Mouse (Mus musculus): ENCODE measurements around the gene Tnf. TPM values are rescaled to one million over a fixed set of nuclear protein-coding genes. Genes with fewer than 3 reads are reported as not detected.
A peak's percentile ranks its signal among the peaks of the same experiment; 100 is the strongest.
"Not testable (repeated sequence)": the region's sequence is repeated elsewhere in the genome, so short reads cannot be mapped to it uniquely, and the experiment has no call there.

The Tnf gene
- total RNA-seq, 2 experiments from 2014 or later, result 16.4 to 18.6 TPM

GRCm38 (mm10) chr17:35234903-35235302 is 33.1 kb upstream of the Tnf start:
- ATAC-seq (replicated peaks; ENCODE audit: poor library complexity), result no peak

- not testable (repeated sequence) for ATAC-seq (replicated peaks; ENCODE audit: poor library complexity)
These were observed 32.3 kb upstream of the Tnf start for GRCm38 (mm10) chr17:35234090-35234489.

DNA sequence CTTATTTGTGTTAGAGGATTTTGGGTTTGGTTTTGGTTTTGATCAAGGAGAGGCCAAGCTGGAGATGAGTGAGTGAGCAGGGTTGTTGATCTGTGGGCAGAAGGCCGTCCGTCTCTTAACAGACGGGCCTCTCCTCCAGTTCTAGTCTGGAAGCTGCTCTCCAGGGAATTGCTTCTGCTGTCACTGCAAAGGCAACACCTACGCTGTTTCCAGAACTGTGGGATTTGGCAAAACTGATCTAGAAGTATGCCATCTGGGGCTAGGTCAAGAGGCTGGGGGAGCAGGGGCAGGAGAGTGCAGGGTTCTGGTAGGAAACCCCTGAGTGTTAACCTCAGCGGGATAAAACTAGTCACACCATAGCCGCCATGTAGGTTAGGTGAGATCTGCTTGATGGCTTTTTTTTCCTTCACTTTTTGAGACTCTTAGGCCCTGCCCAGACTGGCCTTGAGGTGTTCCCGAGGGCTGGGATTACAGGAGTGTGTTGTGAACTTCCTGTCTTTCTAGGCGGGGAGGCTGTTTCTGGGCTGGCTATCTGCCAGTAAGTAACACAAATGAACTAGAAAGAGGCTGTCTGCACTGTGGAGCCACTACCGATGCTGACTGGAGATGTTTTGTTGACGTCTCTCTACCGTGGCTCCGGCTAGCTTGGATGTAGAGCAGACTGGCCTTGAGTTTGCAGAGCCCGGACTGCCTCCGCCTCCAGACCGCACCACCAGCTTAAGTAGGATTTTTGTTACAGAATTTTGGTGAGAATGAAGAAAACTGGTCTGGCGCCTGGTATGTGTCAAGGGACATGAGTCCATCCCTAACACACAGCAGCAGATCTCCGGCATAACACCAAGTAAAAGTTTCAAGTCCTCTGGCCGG is 31.5 kb upstream of the Tnf start, which contains the start of gene Atp6v1g2:
Gene Atp6v1g2, plus strand, starts transcription at position 547 of the 867 bp plus-strand sequence.
- no peak for ATAC-seq (replicated peaks; ENCODE audit: poor library complexity)

GRCm38 (mm10) chr17:35232659-35233058 is 30.9 kb upstream of the Tnf start:
- no peak for ATAC-seq (replicated peaks; ENCODE audit: poor library complexity)

- peak; percentile 32 for ATAC-seq (replicated peaks; ENCODE audit: poor library complexity)
These were observed 30.2 kb upstream of the Tnf start for GRCm38 (mm10) chr17:35232043-35232442.

GRCm38 (mm10) chr17:35231022-35231421 is 29.2 kb upstream of the Tnf start:
- ATAC-seq (replicated peaks; ENCODE audit: poor library complexity), result peak; percentile 32

- no peak for ATAC-seq (replicated peaks; ENCODE audit: poor library complexity)
These were observed 24.8 kb upstream of the Tnf start for GRCm38 (mm10) chr17:35226561-35227046.

GRCm38 (mm10) chr17:35225456-35225855 is 23.6 kb upstream of the Tnf start:
- ATAC-seq (replicated peaks; ENCODE audit: poor library complexity), result no peak

GRCm38 (mm10) chr17:35224641-35225040 is 22.8 kb upstream of the Tnf start:
- no peak for ATAC-seq (replicated peaks; ENCODE audit: poor library complexity)

DNA sequence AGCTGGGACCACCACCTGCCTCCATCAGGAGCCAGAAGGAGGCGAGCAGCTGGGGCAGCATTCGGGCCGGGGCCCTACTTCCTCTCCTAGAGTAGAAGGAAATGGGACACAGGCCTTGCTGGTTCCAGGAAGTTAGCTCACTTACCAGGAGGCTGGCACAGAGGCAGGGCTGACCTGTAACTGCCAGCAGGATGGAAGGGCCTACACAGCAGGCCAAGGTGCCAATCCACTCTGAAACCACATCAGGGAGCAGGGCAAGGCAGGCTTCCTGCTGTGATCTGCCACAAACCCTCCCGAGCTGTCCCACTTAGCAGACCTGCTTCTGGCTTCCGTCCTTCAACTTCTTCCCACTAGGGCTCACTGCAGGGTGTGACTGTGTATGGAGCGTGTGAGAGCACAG is 20.5 kb upstream of the Tnf start:
- ATAC-seq (replicated peaks; ENCODE audit: poor library complexity), result peak; percentile 49

- ATAC-seq (replicated peaks; ENCODE audit: poor library complexity), result peak; percentile 12; the same call in 1 of the 2 replicates
These were observed 18.5 kb upstream of the Tnf start, which contains the start of gene Gm16181 for GRCm38 (mm10) chr17:35220156-35220952. Gene Gm16181, plus strand, starts transcription at chr17:35220834.

DNA sequence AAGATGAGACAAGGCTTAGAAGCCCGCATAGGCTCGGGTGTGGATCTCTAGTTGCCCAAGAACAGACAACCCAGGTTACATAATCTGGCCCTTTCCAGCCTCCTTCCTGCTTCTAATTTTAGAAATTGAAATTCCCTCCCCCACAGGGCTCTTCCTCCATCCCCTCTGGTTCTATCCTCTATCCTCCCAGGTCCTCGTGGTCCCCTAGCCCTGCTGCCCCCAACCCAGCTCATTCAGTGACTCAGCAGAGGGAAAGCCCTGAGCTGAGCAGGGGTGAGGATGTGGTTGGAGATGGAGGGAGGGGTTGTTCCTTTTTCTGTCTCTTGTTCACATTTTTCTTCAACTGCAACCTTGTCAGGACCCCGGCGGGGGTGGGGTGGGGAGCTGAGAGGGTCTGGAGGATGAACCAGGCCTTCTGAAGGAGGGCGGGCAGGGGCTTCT is 17.8 kb upstream of the Tnf start:
- ATAC-seq (replicated peaks; ENCODE audit: poor library complexity), result peak; percentile 71

- peak; percentile 38 for ATAC-seq (replicated peaks; ENCODE audit: poor library complexity)
These were observed 16.8 kb upstream of the Tnf start for GRCm38 (mm10) chr17:35218516-35219193.

DNA sequence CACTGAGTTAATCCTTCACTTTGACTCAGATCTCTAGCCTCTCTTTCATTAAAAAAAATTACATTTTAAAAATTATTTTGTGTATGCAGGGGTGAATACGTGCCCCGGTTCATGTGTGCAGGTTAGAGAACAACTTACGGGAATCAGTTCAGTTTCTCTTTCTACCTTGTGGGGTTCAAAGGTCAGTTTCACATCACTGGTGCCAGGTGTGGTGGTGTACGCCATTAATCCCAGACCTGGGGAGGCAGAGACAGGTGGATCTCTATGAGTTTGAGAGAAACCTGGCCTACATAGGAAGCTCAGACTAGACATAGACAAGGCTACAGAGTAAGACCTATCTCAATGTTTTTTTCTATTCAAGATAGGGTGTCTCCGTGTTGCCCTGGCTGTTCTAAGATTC is 11.3 kb upstream of the Tnf start:
- ATAC-seq (replicated peaks; ENCODE audit: poor library complexity), result no peak

DNA sequence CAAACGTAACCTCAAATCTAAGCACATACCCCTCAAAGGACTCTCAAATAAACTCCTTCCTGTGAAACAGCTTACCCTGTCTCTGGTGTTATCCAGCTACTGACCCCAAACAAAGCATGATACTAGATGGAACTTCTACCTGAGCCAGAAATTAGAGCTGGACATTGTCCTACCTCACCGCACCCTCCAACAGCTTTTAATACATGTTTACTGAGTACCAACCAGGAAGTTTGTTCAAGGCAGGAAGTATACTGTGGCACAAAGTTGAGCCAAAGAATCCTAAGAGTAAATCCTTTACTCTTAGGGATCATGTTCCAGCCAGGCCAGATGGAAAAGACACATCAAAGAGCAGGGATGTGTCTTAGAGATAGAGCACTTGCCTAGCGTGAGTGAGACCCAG is 8.8 kb upstream of the Tnf start:
- ATAC-seq (replicated peaks; ENCODE audit: poor library complexity), result no peak

GRCm38 (mm10) chr17:35209785-35210535 is 8.2 kb upstream of the Tnf start:
- peak; percentile 65 for ATAC-seq (replicated peaks; ENCODE audit: poor library complexity)

DNA sequence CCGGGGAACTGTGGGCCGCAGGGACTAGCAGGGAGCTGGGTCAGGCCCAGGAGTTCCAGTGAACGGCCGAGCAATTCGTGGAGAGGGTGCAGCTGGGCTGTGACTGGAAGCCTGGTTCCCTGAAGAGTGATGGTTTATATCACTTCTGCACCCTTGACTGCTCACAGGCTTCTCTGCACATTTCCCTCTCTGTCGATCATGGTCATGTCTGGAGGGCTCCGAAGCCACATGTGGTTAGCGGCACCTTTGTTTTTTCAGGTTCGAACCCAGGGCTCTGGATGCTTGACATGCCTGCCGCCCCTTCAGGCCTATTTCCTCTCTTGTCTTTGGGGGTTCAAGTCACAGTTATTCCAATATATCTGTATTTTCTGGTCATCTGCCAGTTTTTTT is 3.6 kb upstream of the Tnf start:
- ATAC-seq (replicated peaks; ENCODE audit: poor library complexity), result no peak

- no peak for ATAC-seq (replicated peaks; ENCODE audit: poor library complexity)
These were observed 2.9 kb upstream of the Tnf start, which contains the start of gene Lta for GRCm38 (mm10) chr17:35204494-35205379. Gene Lta, minus strand, starts transcription at chr17:35205351.

DNA sequence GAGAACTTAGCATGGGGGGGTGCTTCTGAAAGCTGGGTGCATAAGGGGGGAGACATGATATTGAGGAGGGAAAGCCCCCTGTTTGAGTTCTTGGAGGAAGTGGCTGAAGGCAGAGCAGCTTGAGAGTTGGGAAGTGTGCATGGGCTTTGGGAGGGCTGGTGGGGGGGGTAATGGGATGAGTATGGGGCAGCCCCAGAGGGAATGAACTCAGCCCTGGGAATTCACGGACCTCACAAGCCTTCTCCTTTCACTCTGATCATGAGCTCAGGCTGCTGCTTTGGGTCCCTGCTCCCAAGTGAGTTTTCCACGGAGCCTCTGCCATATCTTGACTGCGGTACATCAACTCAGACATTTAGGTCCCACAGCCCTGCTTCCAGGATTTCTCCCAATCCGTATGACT is 635 bp upstream of the Tnf start:
- no peak for ATAC-seq (replicated peaks; ENCODE audit: poor library complexity)
